Mouse (Mus musculus): ENCODE data around the gene Specc1l. TPM values are rescaled to one million over a fixed set of nuclear protein-coding genes. Genes with fewer than 3 reads are reported as not detected.
A peak's percentile ranks its signal among the peaks of the same experiment; 100 is the strongest.

Gene Specc1l
- polyA plus RNA-seq, 1 experiment from 2014 or later, result 9.2 TPM

DNA sequence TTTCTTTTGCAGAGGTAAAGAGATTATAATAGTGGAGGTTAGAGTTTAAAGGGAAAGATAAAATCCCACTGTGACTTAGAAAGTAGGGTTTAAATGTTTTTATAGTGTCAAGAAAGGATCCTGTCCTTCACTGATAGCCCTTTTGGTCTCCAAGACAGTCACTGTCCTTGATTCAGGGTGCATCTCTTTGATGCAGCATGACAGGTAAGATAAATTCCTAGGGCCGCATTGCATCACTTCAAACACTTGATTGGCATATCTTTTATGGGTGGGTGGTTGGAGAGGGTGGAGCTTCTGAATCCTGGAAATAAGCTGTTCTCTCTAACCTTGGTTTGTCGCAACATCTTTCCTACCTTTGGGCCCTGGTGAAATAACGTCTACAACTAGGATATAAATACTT, 15.5 kb downstream of the Specc1l start:
- WGBS, result 90% methylated on average over 3 of the region's 3 CpGs

GRCm38 (mm10) chr10:75230572-75230971, 18.7 kb downstream of the Specc1l start:
- TF ChIP-seq EP300 (optimal IDR thresholded peaks at IDR 0.05) (no peak), CTCF (IDR thresholded peaks at IDR 0.05; ENCODE audit: low read depth) (no peak)
- peak; percentile 46; the same call in 1 of the 2 replicates for ATAC-seq (ENCODE audit: low FRiP score, low TSS enrichment)
- no peak overlapping the region for H3K4me2 ChIP-seq (replicated peaks; ENCODE audit: low read depth)

More for the DNA sequence above, 15.5 kb downstream of the Specc1l start:
- TF ChIP-seq CTCF (IDR thresholded peaks at IDR 0.05; ENCODE audit: low read depth), result no peak
- TF ChIP-seq EP300 (optimal IDR thresholded peaks at IDR 0.05), result no peak
- no peak overlapping the region for H3K9ac ChIP-seq (ENCODE audit: low read length)
- H3K27me3 ChIP-seq (ENCODE audit: control insufficient read depth, insufficient read depth, low read length), result no peaks in the 10 kb centered on the region
- ATAC-seq (ENCODE audit: low FRiP score, low TSS enrichment) (no peak), DNase-seq (ENCODE audit: low spot score) (no peak)
- peaks cover 7% of the 10 kb centered on the region; the same call in 1 of the 2 replicates for H3K4me1 ChIP-seq (replicated peaks; ENCODE audit: control insufficient read depth, insufficient read depth)
- no peak overlapping the region for H3K4me3 ChIP-seq (ENCODE audit: low read depth, low read length)
- no peaks in the 10 kb centered on the region for H3K9me3 ChIP-seq (ENCODE audit: control insufficient read depth, low read length)
- H3K27ac ChIP-seq (replicated peaks), result no peak overlapping the region
- H3K36me3 ChIP-seq (ENCODE audit: control insufficient read depth, insufficient read depth, low read length), result no peaks in the 10 kb centered on the region
- H3K4me2 ChIP-seq (replicated peaks; ENCODE audit: low read depth), result no peak overlapping the region

DNA sequence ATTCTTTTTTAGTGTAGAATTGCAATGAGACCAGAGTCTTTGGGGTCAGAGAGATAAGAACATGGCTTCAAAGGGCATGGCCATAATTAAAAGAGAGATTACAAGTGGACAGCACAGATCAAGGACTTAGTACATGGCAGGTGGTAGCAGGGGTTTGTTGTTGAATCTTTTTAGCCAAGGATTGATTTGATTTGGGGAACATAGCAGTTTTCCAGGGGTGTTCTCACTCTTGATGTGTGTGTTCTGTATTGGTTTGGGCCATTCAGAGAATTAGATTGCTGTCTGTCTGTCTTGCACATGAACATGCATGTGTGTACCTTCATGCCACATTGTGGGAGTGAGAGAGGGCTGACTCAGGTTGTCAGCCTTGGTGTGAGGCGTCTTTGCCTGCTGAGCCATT, 20.0 kb downstream of the Specc1l start:
- no peak overlapping the region for H3K9ac ChIP-seq (ENCODE audit: low read length)
- no peaks in the 10 kb centered on the region for H3K36me3 ChIP-seq (ENCODE audit: control insufficient read depth, insufficient read depth, low read length)
- no peaks in the 10 kb centered on the region for H3K9me3 ChIP-seq (ENCODE audit: control insufficient read depth, low read length)
- H3K4me1 ChIP-seq (replicated peaks; ENCODE audit: control insufficient read depth, insufficient read depth), result no peaks in the 10 kb centered on the region
- no peaks in the 10 kb centered on the region for H3K27me3 ChIP-seq (ENCODE audit: control insufficient read depth, insufficient read depth, low read length)
- H3K27ac ChIP-seq (replicated peaks), result peak overlapping the region; percentile 25
- TF ChIP-seq EP300 (optimal IDR thresholded peaks at IDR 0.05), result no peak
- TF ChIP-seq CTCF (IDR thresholded peaks at IDR 0.05; ENCODE audit: low read depth), result no peak
- ATAC-seq (ENCODE audit: low FRiP score, low TSS enrichment) (no peak), DNase-seq (ENCODE audit: low spot score) (no peak)
- no peak overlapping the region for H3K4me2 ChIP-seq (replicated peaks; ENCODE audit: low read depth)
- 100% methylated on average over 1 of the region's 1 CpGs for WGBS
- no peak overlapping the region for H3K4me3 ChIP-seq (ENCODE audit: low read depth, low read length)

More at GRCm38 (mm10) chr10:75230572-75230971, 18.7 kb downstream of the Specc1l start:
- H3K27ac ChIP-seq (replicated peaks), result no peak overlapping the region
- H3K27me3 ChIP-seq (ENCODE audit: control insufficient read depth, insufficient read depth, low read length), result no peaks in the 10 kb centered on the region
- H3K9me3 ChIP-seq (ENCODE audit: control insufficient read depth, low read length), result no peaks in the 10 kb centered on the region
- DNase-seq (ENCODE audit: low spot score), result peak; percentile 80
- H3K4me1 ChIP-seq (replicated peaks; ENCODE audit: control insufficient read depth, insufficient read depth), result no peaks in the 10 kb centered on the region
- H3K9ac ChIP-seq (ENCODE audit: low read length), result no peak overlapping the region
- H3K4me3 ChIP-seq (ENCODE audit: low read depth, low read length), result no peak overlapping the region
- no peaks in the 10 kb centered on the region for H3K36me3 ChIP-seq (ENCODE audit: control insufficient read depth, insufficient read depth, low read length)
- WGBS, result 57% methylated on average over 4 of the region's 4 CpGs

- H3K9ac ChIP-seq (ENCODE audit: low read length), result no peak overlapping the region
- H3K4me2 ChIP-seq (replicated peaks; ENCODE audit: low read depth), result no peak overlapping the region
- H3K4me1 ChIP-seq (replicated peaks; ENCODE audit: control insufficient read depth, insufficient read depth), result no peaks in the 10 kb centered on the region
- no peak for DNase-seq (ENCODE audit: low spot score)
- no peak overlapping the region for H3K4me3 ChIP-seq (ENCODE audit: low read depth, low read length)
- peak overlapping the region; percentile 25 for H3K27ac ChIP-seq (replicated peaks)
- no peaks in the 10 kb centered on the region for H3K9me3 ChIP-seq (ENCODE audit: control insufficient read depth, low read length)
- H3K36me3 ChIP-seq (ENCODE audit: control insufficient read depth, insufficient read depth, low read length), result no peaks in the 10 kb centered on the region
- no peak for TF ChIP-seq CTCF (IDR thresholded peaks at IDR 0.05; ENCODE audit: low read depth)
- TF ChIP-seq EP300 (optimal IDR thresholded peaks at IDR 0.05), result peak; percentile 39
- 88% methylated on average over 4 of the region's 4 CpGs for WGBS
- peak; percentile 78 for ATAC-seq (ENCODE audit: low FRiP score, low TSS enrichment)
- H3K27me3 ChIP-seq (ENCODE audit: control insufficient read depth, insufficient read depth, low read length), result no peaks in the 10 kb centered on the region
Measured at GRCm38 (mm10) chr10:75232612-75233155, 20.8 kb downstream of the Specc1l start.

- Histone ChIP-seq H3K4me2 (replicated peaks; ENCODE audit: low read depth) (no peak overlapping the region), H3K9ac (ENCODE audit: low read length) (no peak overlapping the region), H3K4me1 (replicated peaks; ENCODE audit: control insufficient read depth, insufficient read depth) (no peaks in the 10 kb centered on the region), H3K27ac (replicated peaks) (no peak overlapping the region), H3K4me3 (ENCODE audit: low read depth, low read length) (no peak overlapping the region), H3K27me3 (ENCODE audit: control insufficient read depth, insufficient read depth, low read length) (no peaks in the 10 kb centered on the region), H3K9me3 (ENCODE audit: control insufficient read depth, low read length) (no peaks in the 10 kb centered on the region), H3K36me3 (ENCODE audit: control insufficient read depth, insufficient read depth, low read length) (no peaks in the 10 kb centered on the region; the same call in 1 of the 2 replicates)
- TF ChIP-seq CTCF (IDR thresholded peaks at IDR 0.05; ENCODE audit: low read depth) (no peak), EP300 (optimal IDR thresholded peaks at IDR 0.05) (no peak)
- DNase-seq (ENCODE audit: low spot score) (no peak), ATAC-seq (ENCODE audit: low FRiP score, low TSS enrichment) (peak; percentile 85)
- 30% methylated on average over 2 of the region's 2 CpGs for WGBS
Measured at GRCm38 (mm10) chr10:75233489-75233888, 21.6 kb downstream of the Specc1l start.

DNA sequence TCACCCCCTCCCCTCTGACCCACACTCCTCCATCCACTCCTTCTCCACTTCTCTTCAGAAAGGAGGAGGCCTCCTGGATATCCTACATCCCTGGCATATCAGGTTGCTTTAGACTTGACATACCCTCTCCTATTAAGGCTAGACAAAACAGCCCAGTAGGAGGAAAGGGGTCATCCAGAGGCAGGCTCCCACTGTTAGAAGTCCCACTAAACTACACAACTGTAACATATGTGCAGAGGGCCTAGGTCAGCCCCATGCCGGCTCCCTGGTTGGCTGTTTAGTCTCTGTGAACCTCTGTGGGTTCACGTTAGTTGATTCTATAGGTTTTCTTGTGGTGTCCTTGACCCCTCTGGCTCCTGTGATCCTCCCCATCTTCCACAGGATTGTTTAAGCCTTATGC, 23.9 kb downstream of the Specc1l start:
- WGBS, result 87% methylated on average over 2 of the region's 2 CpGs
- no peak overlapping the region for H3K4me2 ChIP-seq (replicated peaks; ENCODE audit: low read depth)
- no peak for DNase-seq (ENCODE audit: low spot score)
- ATAC-seq (ENCODE audit: low FRiP score, low TSS enrichment), result no peak
- TF ChIP-seq EP300 (optimal IDR thresholded peaks at IDR 0.05) (no peak), CTCF (IDR thresholded peaks at IDR 0.05; ENCODE audit: low read depth) (no peak)
- no peak overlapping the region for H3K4me3 ChIP-seq (ENCODE audit: low read depth, low read length)
- no peak overlapping the region for H3K9ac ChIP-seq (ENCODE audit: low read length)
- H3K9me3 ChIP-seq (ENCODE audit: control insufficient read depth, low read length), result no peaks in the 10 kb centered on the region
- H3K36me3 ChIP-seq (ENCODE audit: control insufficient read depth, insufficient read depth, low read length), result no peaks in the 10 kb centered on the region; the same call in 1 of the 2 replicates
- no peaks in the 10 kb centered on the region for H3K27me3 ChIP-seq (ENCODE audit: control insufficient read depth, insufficient read depth, low read length)
- no peaks in the 10 kb centered on the region for H3K4me1 ChIP-seq (replicated peaks; ENCODE audit: control insufficient read depth, insufficient read depth)
- no peak overlapping the region for H3K27ac ChIP-seq (replicated peaks)
